ENCODE assay signal across 9 mouse cellular contexts in genomic region chr5:117314587-117315428, GRCm38 (mm10). TPM values are rescaled to one million over a fixed set of nuclear protein-coding genes. Genes with fewer than 3 reads are reported as not detected.
DNase-seq lines count a peak whose midpoint lies in the region; ATAC-seq and TF ChIP-seq lines count a peak whose summit lies in the region.
"Had no signal": no experiment of that assay in that cellular context is flagged by ENCODE, and none has a peak within 500 bp of the region (broad histone marks: within the 10 kb centered on the region; RNA-seq: fewer than 3 reads in every experiment).

No protein-coding gene starts in this region.

- peaks cover 57% of the 10 kb centered on the region for H3K27me3 ChIP-seq in hindbrain, embryonic 10.5 days (ENCODE audit: insufficient read depth, poor library complexity, severe bottlenecking)
- H3K27me3 ChIP-seq in hindbrain, postnatal 0 days (ENCODE audit: insufficient read depth, low read length), result no peaks in the 10 kb centered on the region
- H3K27me3 ChIP-seq in embryonic facial prominence, embryonic 15.5 days, result no peaks in the 10 kb centered on the region

- peak overlapping the region; percentile 74 for H3K27ac ChIP-seq in hindbrain, embryonic 10.5 days
- H3K27ac ChIP-seq in hindbrain, postnatal 0 days, result no peak overlapping the region
- H3K27ac ChIP-seq in embryonic facial prominence, embryonic 15.5 days (replicated peaks), result peak overlapping the region; percentile 74

- WGBS in hindbrain, embryonic 10.5 days, result 17% methylated on average over 9 of the region's 9 CpGs
- WGBS in hindbrain, postnatal 0 days, result 14% methylated on average over 9 of the region's 9 CpGs
- 25% methylated on average over 9 of the region's 9 CpGs for WGBS in embryonic facial prominence, embryonic 15.5 days

- no peaks in the 10 kb centered on the region for H3K9me3 ChIP-seq in hindbrain, embryonic 10.5 days
- H3K9me3 ChIP-seq in hindbrain, postnatal 0 days (ENCODE audit: low read length), result no peaks in the 10 kb centered on the region
- H3K9me3 ChIP-seq in embryonic facial prominence, embryonic 15.5 days (replicated peaks), result no peaks in the 10 kb centered on the region

- peak overlapping the region; percentile 7; the same call in 1 of the 2 replicates for H3K4me3 ChIP-seq in hindbrain, embryonic 10.5 days
- H3K4me3 ChIP-seq in hindbrain, postnatal 0 days (ENCODE audit: low read length), result no peak overlapping the region
- H3K4me3 ChIP-seq in embryonic facial prominence, embryonic 15.5 days (replicated peaks), result no peak overlapping the region

- H3K36me3 ChIP-seq in hindbrain, embryonic 10.5 days, result no peaks in the 10 kb centered on the region
- H3K36me3 ChIP-seq in hindbrain, postnatal 0 days (ENCODE audit: insufficient read depth, low read length), result no peaks in the 10 kb centered on the region
- H3K36me3 ChIP-seq in embryonic facial prominence, embryonic 15.5 days, result no peaks in the 10 kb centered on the region

- H3K4me1 ChIP-seq in hindbrain, embryonic 10.5 days (replicated peaks), result peaks cover 40% of the 10 kb centered on the region
- H3K4me1 ChIP-seq in hindbrain, postnatal 0 days (ENCODE audit: insufficient read depth, low read length), result peaks cover 5% of the 10 kb centered on the region; the same call in 1 of the 2 replicates
- peaks cover 27% of the 10 kb centered on the region for H3K4me1 ChIP-seq in embryonic facial prominence, embryonic 15.5 days

- H3K4me2 ChIP-seq in hindbrain, postnatal 0 days (ENCODE audit: low read depth, low read length), result no peak overlapping the region
- H3K4me2 ChIP-seq in embryonic facial prominence, embryonic 15.5 days (replicated peaks), result peak overlapping the region; percentile 49; the same call in 1 of the 2 replicates

- no peak for ATAC-seq in hindbrain, postnatal 0 days
- 0 out of 2 replicates have a peak, but pooled peaks have one; percentile 24 for ATAC-seq in embryonic facial prominence, embryonic 15.5 days (ENCODE audit: insufficient number of reproducible peaks, low FRiP score, low TSS enrichment, low read depth)
- no peak for ATAC-seq in granulocyte monocyte progenitor cell, adult 5-6 weeks (replicated peaks; ENCODE audit: poor library complexity, severe bottlenecking)

- no peak for TF ChIP-seq CTCF in hindbrain, postnatal 0 days (IDR thresholded peaks at IDR 0.05; ENCODE audit: low read depth)

- peak; percentile 22 for DNase-seq in hindbrain, embryonic 10.5 days (ENCODE audit: low spot score)
- no peak for DNase-seq in hindbrain, postnatal 0 days (ENCODE audit: low spot score)
- DNase-seq in ES-CJ7 (ENCODE audit: low read depth, low spot score), result peak; percentile 89
- peak; percentile 37 to 48 for DNase-seq in lung, postnatal 4 days
- no peak for DNase-seq in layer of hippocampus, adult 18-20 months (ENCODE audit: low spot score in 2 of 2)
- no peak for DNase-seq in frontal cortex, adult 2 months (ENCODE audit: extremely low spot score in 1 of 2, low spot score in 1 of 2)
- DNase-seq: kidney, adult 9 months had no signal

- no peak overlapping the region for H3K9ac ChIP-seq in hindbrain, postnatal 0 days (replicated peaks; ENCODE audit: low read length)
- H3K9ac ChIP-seq in embryonic facial prominence, embryonic 15.5 days, result no peak overlapping the region

RNA-seq across cellular contexts. Expression of gene Vsig10, which starts 4.1 kb away (rescaled TPM):
- 1.8 and 3.4 TPM in 2 replicates for polyA plus RNA-seq in hindbrain, embryonic 10.5 days (2016; fragmentation: Nextera tagmentation; extraction: Ambion mirVana)
- total RNA-seq in hindbrain, postnatal 0 days (2014; rRNA removed), result 3.3 and 4.6 TPM in 2 replicates
- polyA plus RNA-seq in hindbrain, postnatal 0 days (2015; fragmentation: Nextera tagmentation; extraction: Ambion mirVana), result 3.4 and 4.7 TPM in 2 replicates
- 11.2 and 14.4 TPM in 2 replicates for polyA plus RNA-seq in embryonic facial prominence, embryonic 15.5 days (2015; fragmentation: Nextera tagmentation; extraction: Ambion mirVana)
- 1 to 10 TPM; 1.8 to 2.0 TPM for total RNA-seq in layer of hippocampus, adult 18-20 months (2021)
- polyA plus RNA-seq in frontal cortex, adult 2 months (2012; rRNA removed), result 1.6 and 2.4 TPM in 2 replicates
- total RNA-seq in granulocyte monocyte progenitor cell, adult 5-6 weeks (2014; fragmentation: Nextera tagmentation), result 0.92 and 2.9 TPM in 2 replicates
- 0.56 and 1.5 TPM in 2 replicates for total RNA-seq in granulocyte monocyte progenitor cell, adult 5-6 weeks (2017)

RNA-seq across cellular contexts. Expression of gene Pebp1, which starts 27.4 kb away (rescaled TPM):
- 928 and 949 TPM in 2 replicates for polyA plus RNA-seq in hindbrain, embryonic 10.5 days (2016; fragmentation: Nextera tagmentation; extraction: Ambion mirVana)
- 1,096 and 1,413 TPM in 2 replicates for total RNA-seq in hindbrain, postnatal 0 days (2014; rRNA removed)
- 1,008 and 1,032 TPM in 2 replicates for polyA plus RNA-seq in hindbrain, postnatal 0 days (2015; fragmentation: Nextera tagmentation; extraction: Ambion mirVana)
- polyA plus RNA-seq in embryonic facial prominence, embryonic 15.5 days (2015; fragmentation: Nextera tagmentation; extraction: Ambion mirVana), result 714 and 731 TPM in 2 replicates
- total RNA-seq in layer of hippocampus, adult 18-20 months (2021), result 100 to 1,000 TPM; 759 to 778 TPM
- polyA plus RNA-seq in frontal cortex, adult 2 months (2012; rRNA removed), result 740 and 785 TPM in 2 replicates
- 447 and 515 TPM in 2 replicates for total RNA-seq in granulocyte monocyte progenitor cell, adult 5-6 weeks (2014; fragmentation: Nextera tagmentation)
- 170 and 182 TPM in 2 replicates for total RNA-seq in granulocyte monocyte progenitor cell, adult 5-6 weeks (2017)

RNA-seq across cellular contexts. Expression of gene Wsb2, which starts 42.3 kb away (rescaled TPM):
- 56.9 and 86.8 TPM in 2 replicates for polyA plus RNA-seq in hindbrain, embryonic 10.5 days (2016; fragmentation: Nextera tagmentation; extraction: Ambion mirVana)
- total RNA-seq in hindbrain, postnatal 0 days (2014; rRNA removed), result 412 and 421 TPM in 2 replicates
- polyA plus RNA-seq in hindbrain, postnatal 0 days (2015; fragmentation: Nextera tagmentation; extraction: Ambion mirVana), result 296 and 321 TPM in 2 replicates
- polyA plus RNA-seq in embryonic facial prominence, embryonic 15.5 days (2015; fragmentation: Nextera tagmentation; extraction: Ambion mirVana), result 77.8 and 80.3 TPM in 2 replicates
- 100 to 1,000 TPM; 270 to 283 TPM for total RNA-seq in layer of hippocampus, adult 18-20 months (2021)
- 328 and 398 TPM in 2 replicates for polyA plus RNA-seq in frontal cortex, adult 2 months (2012; rRNA removed)
- total RNA-seq in granulocyte monocyte progenitor cell, adult 5-6 weeks (2014; fragmentation: Nextera tagmentation), result 12.4 and 13.1 TPM in 2 replicates
- total RNA-seq in granulocyte monocyte progenitor cell, adult 5-6 weeks (2017), result 7.4 and 15.2 TPM in 2 replicates

Comparison
In these comparisons a context has a peak if more than half of its experiments do, and no peak if none do; other contexts are left out.
1. DNase-seq: peak in hindbrain, embryonic 10.5 days (single experiment), ES-CJ7 (single experiment) and lung, postnatal 4 days (2 of 2); none in hindbrain, postnatal 0 days (single experiment), layer of hippocampus, adult 18-20 months (0 of 2) and frontal cortex, adult 2 months (0 of 2).